Mouse (Mus musculus): ENCODE data around the gene Ngb. TPM values are rescaled to one million over a fixed set of nuclear protein-coding genes. Genes with fewer than 3 reads are reported as not detected.

Gene Ngb
- polyA plus RNA-seq (2016; fragmentation: Nextera tagmentation; extraction: Ambion mirVana) = 0.12 and 0.18 TPM in 2 replicates

- WGBS = 2% methylated on average over 32 of the region's 32 CpGs
- no peak within 1 kb of the TSS for H3K27ac ChIP-seq (replicated peaks)
- H3K9me3 ChIP-seq = no peaks in the 10 kb centered on the region
- DNase-seq (ENCODE audit: low spot score) = peak; percentile 12
- H3K4me1 ChIP-seq = peaks cover 13% of the 10 kb centered on the region
- H3K27me3 ChIP-seq (replicated peaks; ENCODE audit: low read depth, poor library complexity, severe bottlenecking) = peaks cover 61% of the 10 kb centered on the region
- no peaks in the 10 kb centered on the region for H3K36me3 ChIP-seq (replicated peaks)
- H3K4me3 ChIP-seq = peak within 1 kb of the TSS; percentile 48
These were observed at the start of gene Ngb for GRCm38 (mm10) chr12:87102165-87102631. Gene Ngb, minus strand, starts transcription at chr12:87102539.

- H3K27me3 ChIP-seq (replicated peaks; ENCODE audit: low read depth, poor library complexity, severe bottlenecking) = no peaks in the 10 kb centered on the region
- H3K27ac ChIP-seq (replicated peaks) = no peak overlapping the region
- peaks cover 8% of the 10 kb centered on the region; the same call in 1 of the 2 replicates for H3K9me3 ChIP-seq
- H3K36me3 ChIP-seq (replicated peaks) = peaks cover 20% of the 10 kb centered on the region
- H3K4me3 ChIP-seq = no peak overlapping the region
- WGBS = 95% methylated on average over 5 of the region's 5 CpGs
- peaks cover 17% of the 10 kb centered on the region for H3K4me1 ChIP-seq
- no peak for DNase-seq (ENCODE audit: low spot score)
These were observed 47.1 kb upstream of the Ngb start for GRCm38 (mm10) chr12:87149471-87149870.

- peaks cover 17% of the 10 kb centered on the region for H3K4me1 ChIP-seq
- WGBS = 18% methylated on average over 15 of the region's 15 CpGs
These were observed 45.8 kb upstream of the Ngb start for GRCm38 (mm10) chr12:87148136-87148535.

GRCm38 (mm10) chr12:87147395-87148089 lies 45.2 kb upstream of the Ngb start, which contains the start of gene Pomt2:
Gene Pomt2, minus strand, starts transcription at chr12:87147968.
- Histone ChIP-seq H3K27me3 (replicated peaks; ENCODE audit: low read depth, poor library complexity, severe bottlenecking) (no peaks in the 10 kb centered on the region), H3K36me3 (replicated peaks) (peaks cover 21% of the 10 kb centered on the region), H3K4me3 (peak within 1 kb of the TSS; percentile 94), H3K9me3 (peaks cover 4% of the 10 kb centered on the region; the same call in 1 of the 2 replicates), H3K4me1 (peaks cover 17% of the 10 kb centered on the region), H3K27ac (replicated peaks) (peak within 1 kb of the TSS; percentile 96)
- WGBS = under 1% methylated on average over 61 of the region's 61 CpGs
- peak; percentile 96 for DNase-seq (ENCODE audit: low spot score)

More at GRCm38 (mm10) chr12:87148136-87148535, 45.8 kb upstream of the Ngb start:
- H3K4me3 ChIP-seq = peak overlapping the region; percentile 94
- peaks cover 8% of the 10 kb centered on the region; the same call in 1 of the 2 replicates for H3K9me3 ChIP-seq
- no peak for DNase-seq (ENCODE audit: low spot score)
- peak overlapping the region; percentile 96 for H3K27ac ChIP-seq (replicated peaks)
- peaks cover 25% of the 10 kb centered on the region for H3K36me3 ChIP-seq (replicated peaks)
- no peaks in the 10 kb centered on the region for H3K27me3 ChIP-seq (replicated peaks; ENCODE audit: low read depth, poor library complexity, severe bottlenecking)

GRCm38 (mm10) chr12:87146966-87147365 lies 44.6 kb upstream of the Ngb start, which contains the start of gene Gstz1:
Gene Gstz1, plus strand, starts transcription at chr12:87147165.
- Histone ChIP-seq H3K36me3 (replicated peaks) (peaks cover 17% of the 10 kb centered on the region), H3K4me1 (peaks cover 17% of the 10 kb centered on the region), H3K9me3 (peaks cover 4% of the 10 kb centered on the region; the same call in 1 of the 2 replicates), H3K4me3 (peak within 1 kb of the TSS; percentile 94), H3K27ac (replicated peaks) (peak within 1 kb of the TSS; percentile 96), H3K27me3 (replicated peaks; ENCODE audit: low read depth, poor library complexity, severe bottlenecking) (no peaks in the 10 kb centered on the region)
- WGBS = under 1% methylated on average over 27 of the region's 27 CpGs
- peak; percentile 94 for DNase-seq (ENCODE audit: low spot score)

GRCm38 (mm10) chr12:87142156-87142555 lies 39.8 kb upstream of the Ngb start:
- Histone ChIP-seq H3K4me3 (no peak overlapping the region), H3K36me3 (replicated peaks) (peaks cover 13% of the 10 kb centered on the region), H3K27ac (replicated peaks) (no peak overlapping the region), H3K27me3 (replicated peaks; ENCODE audit: low read depth, poor library complexity, severe bottlenecking) (no peaks in the 10 kb centered on the region), H3K9me3 (no peaks in the 10 kb centered on the region), H3K4me1 (peaks cover 22% of the 10 kb centered on the region)
- 88% methylated on average over 2 of the region's 2 CpGs for WGBS
- no peak for DNase-seq (ENCODE audit: low spot score)

- Histone ChIP-seq H3K27me3 (replicated peaks; ENCODE audit: low read depth, poor library complexity, severe bottlenecking) (no peaks in the 10 kb centered on the region), H3K4me3 (no peak overlapping the region), H3K36me3 (replicated peaks) (peaks cover 20% of the 10 kb centered on the region), H3K4me1 (peaks cover 12% of the 10 kb centered on the region; the same call in 1 of the 2 replicates), H3K9me3 (no peaks in the 10 kb centered on the region), H3K27ac (replicated peaks) (no peak overlapping the region; the same call in 1 of the 2 replicates)
- DNase-seq (ENCODE audit: low spot score) = no peak
- WGBS = 74% methylated on average over 2 of the region's 2 CpGs
These were observed 36.4 kb upstream of the Ngb start for GRCm38 (mm10) chr12:87138768-87139167.

- Histone ChIP-seq H3K36me3 (replicated peaks) (peaks cover 23% of the 10 kb centered on the region), H3K9me3 (no peaks in the 10 kb centered on the region), H3K4me1 (peaks cover 12% of the 10 kb centered on the region; the same call in 1 of the 2 replicates), H3K27ac (replicated peaks) (peak overlapping the region; percentile 57; the same call in 1 of the 2 replicates), H3K4me3 (no peak overlapping the region), H3K27me3 (replicated peaks; ENCODE audit: low read depth, poor library complexity, severe bottlenecking) (no peaks in the 10 kb centered on the region)
- 78% methylated on average over 2 of the region's 2 CpGs for WGBS
- no peak for DNase-seq (ENCODE audit: low spot score)
These were observed 36.0 kb upstream of the Ngb start for GRCm38 (mm10) chr12:87138342-87138701.

GRCm38 (mm10) chr12:87137439-87138341 lies 35.4 kb upstream of the Ngb start:
- 78% methylated on average over 15 of the region's 15 CpGs for WGBS
- Histone ChIP-seq H3K27ac (replicated peaks) (0 out of 2 replicates have a peak overlapping the region, but pooled peaks have one; percentile 19), H3K36me3 (replicated peaks) (peaks cover 30% of the 10 kb centered on the region), H3K27me3 (replicated peaks; ENCODE audit: low read depth, poor library complexity, severe bottlenecking) (no peaks in the 10 kb centered on the region), H3K4me1 (peaks cover 12% of the 10 kb centered on the region; the same call in 1 of the 2 replicates), H3K4me3 (no peak overlapping the region), H3K9me3 (no peaks in the 10 kb centered on the region)
- no peak for DNase-seq (ENCODE audit: low spot score)

GRCm38 (mm10) chr12:87132784-87133183 lies 30.4 kb upstream of the Ngb start:
- 92% methylated on average over 9 of the region's 9 CpGs for WGBS
- H3K4me3 ChIP-seq = no peak overlapping the region
- H3K27ac ChIP-seq (replicated peaks) = no peak overlapping the region
- peaks cover 62% of the 10 kb centered on the region for H3K36me3 ChIP-seq (replicated peaks)
- no peaks in the 10 kb centered on the region for H3K9me3 ChIP-seq
- H3K27me3 ChIP-seq (replicated peaks; ENCODE audit: low read depth, poor library complexity, severe bottlenecking) = no peaks in the 10 kb centered on the region
- H3K4me1 ChIP-seq = 0 out of 2 replicates have a peak, but pooled peaks cover 2% of the 10 kb centered on the region
- DNase-seq (ENCODE audit: low spot score) = no peak

- 92% methylated on average over 6 of the region's 6 CpGs for WGBS
- peaks cover 62% of the 10 kb centered on the region for H3K36me3 ChIP-seq (replicated peaks)
- no peak overlapping the region for H3K27ac ChIP-seq (replicated peaks)
- H3K27me3 ChIP-seq (replicated peaks; ENCODE audit: low read depth, poor library complexity, severe bottlenecking) = no peaks in the 10 kb centered on the region
- DNase-seq (ENCODE audit: low spot score) = no peak
- H3K4me1 ChIP-seq = no peaks in the 10 kb centered on the region
- H3K4me3 ChIP-seq = no peak overlapping the region
- no peaks in the 10 kb centered on the region for H3K9me3 ChIP-seq
These were observed 29.9 kb upstream of the Ngb start for GRCm38 (mm10) chr12:87132210-87132609.

GRCm38 (mm10) chr12:87131619-87132018 lies 29.3 kb upstream of the Ngb start:
- no peak overlapping the region for H3K27ac ChIP-seq (replicated peaks)
- no peaks in the 10 kb centered on the region for H3K4me1 ChIP-seq
- 70% methylated on average over 3 of the region's 3 CpGs for WGBS
- H3K27me3 ChIP-seq (replicated peaks; ENCODE audit: low read depth, poor library complexity, severe bottlenecking) = no peaks in the 10 kb centered on the region
- H3K36me3 ChIP-seq (replicated peaks) = peaks cover 64% of the 10 kb centered on the region
- peak; percentile 26 for DNase-seq (ENCODE audit: low spot score)
- no peaks in the 10 kb centered on the region for H3K9me3 ChIP-seq
- no peak overlapping the region for H3K4me3 ChIP-seq
